Mouse (Mus musculus): ENCODE measurements around the gene Ccdc157. TPM values are rescaled to one million over a fixed set of nuclear protein-coding genes. Genes with fewer than 3 reads are reported as not detected.

The Ccdc157 gene
- polyA plus RNA-seq, 3 experiments from 2014 or later, result 1.5 to 2.9 (median 2.9) TPM

- no peak for ATAC-seq
Measured at GRCm38 (mm10) chr11:4098816-4099215, 61.3 kb downstream of the Ccdc157 start.

GRCm38 (mm10) chr11:4098120-4098519 lies 62.0 kb downstream of the Ccdc157 start:
- no peak for ATAC-seq

DNA sequence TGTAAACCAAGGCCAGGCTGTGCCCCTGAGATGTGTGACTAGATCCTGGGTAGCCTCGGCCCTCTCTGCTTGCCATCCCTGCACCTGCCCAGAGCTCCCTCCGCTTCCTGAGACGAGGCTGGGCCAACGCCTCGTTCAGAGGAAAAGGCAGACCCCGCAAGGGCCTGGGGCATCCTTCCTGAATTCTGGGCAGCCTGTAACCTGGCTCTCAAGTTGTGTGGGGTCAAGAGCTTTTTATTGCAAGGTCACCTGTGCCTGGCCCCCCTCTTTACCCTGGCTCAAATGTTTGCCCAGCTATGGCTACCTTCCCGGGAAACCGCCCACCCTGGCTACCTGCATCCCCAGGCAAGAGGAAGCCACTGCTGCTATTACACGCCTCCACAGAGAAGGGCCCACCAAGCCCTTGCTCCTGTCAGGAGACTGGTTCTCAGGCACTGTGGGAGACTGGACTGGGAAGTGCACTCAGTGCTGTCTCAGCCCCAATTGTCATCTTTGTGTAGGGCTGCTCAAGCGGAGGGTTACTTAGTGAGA lies 62.9 kb downstream of the Ccdc157 start:
- no peak for ATAC-seq

DNA sequence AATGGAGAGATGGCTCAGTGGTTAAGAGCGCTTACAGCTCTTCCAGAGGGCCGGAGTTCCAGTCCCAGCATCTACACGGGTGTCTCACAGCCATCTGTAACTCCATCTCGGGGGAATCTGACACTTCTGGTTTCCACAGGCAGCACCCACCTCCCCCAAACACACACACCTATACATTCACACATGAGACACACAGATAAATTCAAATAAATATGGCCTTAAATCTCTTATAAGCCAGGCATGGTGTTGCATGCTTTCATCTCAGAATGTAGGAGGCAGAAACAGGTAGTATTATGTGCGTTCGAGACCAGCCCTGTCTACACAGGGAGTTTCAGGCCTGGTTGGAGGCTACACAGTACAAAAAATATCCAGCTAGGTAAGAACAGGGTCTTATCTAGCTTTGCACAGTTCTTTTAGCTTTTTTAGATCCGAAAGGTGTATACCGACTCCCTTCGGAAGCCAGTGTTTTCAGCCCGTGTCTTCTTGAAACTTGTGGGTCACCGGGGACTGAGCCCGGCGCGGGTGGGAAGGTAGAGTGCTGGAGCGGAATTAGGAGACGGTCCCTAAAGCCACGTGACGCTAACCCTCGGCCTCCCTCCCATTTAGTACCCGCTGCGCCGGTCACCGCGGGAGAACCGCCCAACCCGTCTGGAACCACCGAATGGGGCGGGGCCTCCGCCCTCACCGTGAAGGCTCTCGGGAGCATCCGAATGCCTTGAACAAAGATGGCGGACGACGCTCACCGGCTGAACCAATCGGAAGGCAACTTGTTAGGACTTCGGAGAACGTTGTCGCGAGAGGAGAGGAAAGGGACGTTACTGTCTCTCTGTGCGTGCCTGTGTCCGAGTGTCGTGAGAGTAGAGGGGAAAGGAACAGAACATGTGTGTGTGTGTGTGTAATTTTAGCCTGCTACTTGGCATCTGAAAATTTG lies 63.8 kb downstream of the Ccdc157 start:
- ATAC-seq, result peak; percentile 90

GRCm38 (mm10) chr11:4095171-4096053 lies 64.7 kb downstream of the Ccdc157 start, which contains the start of gene Mtfp1:
Mtfp1 (minus strand) TSS chr11:4095445.
- peak; percentile 31 for ATAC-seq

GRCm38 (mm10) chr11:4094378-4095170 lies 65.5 kb downstream of the Ccdc157 start:
- ATAC-seq, result peak; percentile 39

DNA sequence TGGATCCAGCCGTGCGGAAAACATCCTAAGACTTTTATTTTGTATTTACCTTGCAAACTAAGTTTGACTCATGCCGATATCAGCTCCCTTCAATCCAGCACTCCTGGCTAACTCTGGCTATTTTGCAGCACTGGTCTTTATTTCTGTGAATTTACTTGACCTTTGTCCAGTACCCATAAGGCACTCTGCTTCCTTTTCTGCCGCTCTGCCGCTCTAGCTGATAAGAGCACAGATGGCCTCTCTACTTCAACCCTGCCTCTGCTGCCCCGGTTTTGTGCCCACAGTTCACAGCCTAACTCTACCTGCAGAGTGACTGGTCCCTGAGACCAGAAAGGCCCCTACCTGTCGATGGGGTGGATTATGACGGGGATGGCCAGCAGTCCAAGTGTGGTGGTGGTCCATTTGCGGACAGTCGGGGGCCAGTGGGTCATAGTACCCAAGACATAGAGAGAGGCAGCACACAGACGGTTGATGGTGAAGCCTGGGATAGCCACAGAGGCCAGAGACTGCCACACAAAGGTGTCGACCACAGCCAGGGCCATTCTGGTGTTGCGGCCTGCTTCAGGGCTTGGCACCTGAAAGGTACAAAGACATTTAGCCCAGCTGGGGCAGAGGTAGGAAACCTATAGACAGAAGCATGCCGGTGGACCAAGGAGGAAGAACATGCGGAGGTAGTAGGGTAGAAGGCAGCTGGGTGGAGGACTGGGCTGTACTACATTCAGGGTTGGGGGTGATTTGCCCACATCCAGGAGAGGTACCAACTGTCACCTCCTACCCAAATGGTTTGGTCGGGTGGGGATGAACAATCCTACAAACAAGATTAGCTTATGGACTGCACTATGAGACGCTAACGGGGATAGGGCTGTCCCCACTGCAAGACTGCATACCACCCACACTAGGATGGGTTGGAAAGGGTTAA lies 66.4 kb downstream of the Ccdc157 start:
- no peak for ATAC-seq

Other genes starting within 250 kb of the Ccdc157 start
- 1 to 10 TPM; 1.3 to 2.3 (median 1.5) TPM for gene Slc35e4, start 245.6 kb downstream of the Ccdc157 start, polyA plus RNA-seq (2017; shearing (Covaris generic))
- 10 to 100 TPM; 11.0 to 29.1 (median 23.6) TPM for gene Tcn2, start 228.1 kb downstream of the Ccdc157 start, polyA plus RNA-seq (2017; shearing (Covaris generic))
- 10 to 100 TPM; 51.8 to 88.6 (median 72.7) TPM for gene Pes1, start 196.3 kb downstream of the Ccdc157 start, polyA plus RNA-seq (2017; shearing (Covaris generic))
- under 1 TPM in 1 of 3 experiments, not detected in 2; 0.50 TPM for gene 4930556J24Rik, start 183.5 kb downstream of the Ccdc157 start, polyA plus RNA-seq (2017; shearing (Covaris generic))
- gene Gal3st1, start 176.7 kb downstream of the Ccdc157 start, polyA plus RNA-seq (2017; shearing (Covaris generic)), result not detected
- gene Sec14l4, start 128.8 kb downstream of the Ccdc157 start, polyA plus RNA-seq (2017; shearing (Covaris generic)), result not detected
- gene Sec14l3, start 95.5 kb downstream of the Ccdc157 start, polyA plus RNA-seq (2017; shearing (Covaris generic)), result not detected
- gene Mtfp1, start 64.8 kb downstream of the Ccdc157 start, polyA plus RNA-seq (2017; shearing (Covaris generic)), result 1 to 10 TPM; 1.1 to 3.8 (median 3.2) TPM
- 1 to 10 TPM in 2 of 3 experiments, under 1 TPM in 1; 0.79 to 2.7 (median 1.3) TPM for gene Sec14l2, start 36.9 kb downstream of the Ccdc157 start, polyA plus RNA-seq (2017; shearing (Covaris generic))
- gene Rnf215, start 25.1 kb downstream of the Ccdc157 start, polyA plus RNA-seq (2017; shearing (Covaris generic)), result 10 to 100 TPM in 1 of 3 experiments, 1 to 10 TPM in 2; 7.5 to 10.4 (median 8.4) TPM
- gene Sf3a1, start 57 bp upstream of the Ccdc157 start, polyA plus RNA-seq (2017; shearing (Covaris generic)), result 10 to 100 TPM; 54.2 to 71.2 (median 66.6) TPM
- gene Tbc1d10a, start 26.5 kb upstream of the Ccdc157 start, polyA plus RNA-seq (2017; shearing (Covaris generic)), result 10 to 100 TPM; 14.3 to 20.5 (median 19.0) TPM
- 10 to 100 TPM; 25.7 to 42.0 (median 37.8) TPM for gene Castor1, start 57.9 kb upstream of the Ccdc157 start, polyA plus RNA-seq (2017; shearing (Covaris generic))
- gene Osm, start 76.1 kb upstream of the Ccdc157 start, polyA plus RNA-seq (2017; shearing (Covaris generic)), result 10 to 100 TPM; 11.2 to 23.6 (median 16.6) TPM
- 1 to 10 TPM; 1.9 to 2.6 (median 2.5) TPM for gene Lif, start 97.3 kb upstream of the Ccdc157 start, polyA plus RNA-seq (2017; shearing (Covaris generic))